ENCODE assay signal across 16 mouse cellular contexts in the genomic region with DNA sequence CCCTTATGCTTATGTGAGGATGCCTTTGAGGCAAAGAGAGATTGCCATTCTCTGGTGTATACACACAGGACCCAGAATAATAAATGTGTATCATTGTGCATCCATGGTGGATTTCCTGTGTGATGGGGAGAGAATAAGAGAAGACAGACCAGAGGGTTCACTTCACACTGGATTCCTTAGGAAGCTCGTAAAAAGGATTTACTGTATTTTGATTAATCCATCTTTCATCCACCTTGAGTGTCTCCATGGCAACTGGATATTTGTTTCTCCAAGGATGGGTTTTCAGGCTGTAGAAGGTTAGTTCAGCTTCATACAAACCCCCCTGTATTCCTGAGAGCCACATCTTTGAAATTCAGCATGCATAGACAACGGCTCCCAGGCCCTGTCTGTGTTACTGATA.
DNase-seq lines count a peak whose midpoint lies in the region; ATAC-seq lines count a peak whose summit lies in the region.
"Had no signal": no experiment of that assay in that cellular context is flagged by ENCODE, and none has a peak within 500 bp of the region (broad histone marks: within the 10 kb centered on the region; RNA-seq: fewer than 3 reads in every experiment).

No protein-coding gene starts in this region.

- peak; percentile 39; the same call in 1 of the 2 replicates for ATAC-seq in forebrain, embryonic 12.5 days (ENCODE audit: low FRiP score)
- ATAC-seq in forebrain, embryonic 11.5 days (replicated peaks; ENCODE audit: low FRiP score), result no peak
- ATAC-seq in hindbrain, embryonic 13.5 days (ENCODE audit: low FRiP score), result peak; percentile 72
- peak; percentile 72 for ATAC-seq in midbrain, embryonic 14.5 days (ENCODE audit: low FRiP score, low TSS enrichment)
- ATAC-seq in monocyte, adult 5-6 weeks (replicated peaks; ENCODE audit: insufficient number of reproducible peaks, low FRiP score, low TSS enrichment, poor library complexity, severe bottlenecking), result no peak
- ATAC-seq: intestine, postnatal 0 days; Patski had no signal

- 61% methylated on average over 2 of the region's 2 CpGs for WGBS in forebrain, embryonic 12.5 days
- 66% methylated on average over 2 of the region's 2 CpGs for WGBS in forebrain, embryonic 11.5 days
- 27% methylated on average over 2 of the region's 2 CpGs for WGBS in hindbrain, embryonic 13.5 days
- WGBS in midbrain, embryonic 14.5 days, result 12% methylated on average over 2 of the region's 2 CpGs

- no peaks in the 10 kb centered on the region for H3K9me3 ChIP-seq in forebrain, embryonic 12.5 days
- no peaks in the 10 kb centered on the region for H3K9me3 ChIP-seq in forebrain, embryonic 11.5 days (ENCODE audit: control insufficient read depth, low read length)
- H3K9me3 ChIP-seq in hindbrain, embryonic 13.5 days, result no peaks in the 10 kb centered on the region
- no peaks in the 10 kb centered on the region for H3K9me3 ChIP-seq in midbrain, embryonic 14.5 days (ENCODE audit: control insufficient read depth, low read length)
- H3K9me3 ChIP-seq: embryonic facial prominence, embryonic 15.5 days had no signal

- no peaks in the 10 kb centered on the region for H3K36me3 ChIP-seq in forebrain, embryonic 12.5 days (replicated peaks)
- H3K36me3 ChIP-seq in forebrain, embryonic 11.5 days (ENCODE audit: control insufficient read depth, insufficient read depth, low read length), result no peaks in the 10 kb centered on the region
- no peaks in the 10 kb centered on the region for H3K36me3 ChIP-seq in hindbrain, embryonic 13.5 days
- H3K36me3 ChIP-seq in midbrain, embryonic 14.5 days (ENCODE audit: control insufficient read depth, insufficient read depth, low read length), result no peaks in the 10 kb centered on the region
- H3K36me3 ChIP-seq: embryonic facial prominence, embryonic 15.5 days had no signal

- no peak for DNase-seq in forebrain, embryonic 11.5 days (ENCODE audit: low spot score)
- DNase-seq in midbrain, embryonic 14.5 days, result peak; percentile 83
- DNase-seq in retina, embryonic 14.5 days (ENCODE audit: low spot score), result peak; percentile 37
- DNase-seq in layer of hippocampus, adult 11-12 months (ENCODE audit: low spot score), result no peak
- DNase-seq in kidney, adult 11 months, result no peak
- DNase-seq: heart, postnatal 10 days; kidney, postnatal 4 days; liver; lung, embryonic 14.5 days had no signal

- no peak overlapping the region for H3K4me2 ChIP-seq in forebrain, embryonic 12.5 days
- no peak overlapping the region for H3K4me2 ChIP-seq in forebrain, embryonic 11.5 days (ENCODE audit: low read depth, low read length, severe bottlenecking)
- H3K4me2 ChIP-seq in hindbrain, embryonic 13.5 days, result 0 out of 2 replicates have a peak overlapping the region, but pooled peaks have one; percentile 6
- peak overlapping the region; percentile 23 for H3K4me2 ChIP-seq in midbrain, embryonic 14.5 days (ENCODE audit: low read length)
- H3K4me2 ChIP-seq: embryonic facial prominence, embryonic 15.5 days; lung, embryonic 14.5 days had no signal

- H3K4me3 ChIP-seq in forebrain, embryonic 12.5 days (replicated peaks), result no peak overlapping the region
- no peak overlapping the region for H3K4me3 ChIP-seq in forebrain, embryonic 11.5 days (ENCODE audit: low read depth, low read length)
- H3K4me3 ChIP-seq in hindbrain, embryonic 13.5 days, result no peak overlapping the region
- no peak overlapping the region for H3K4me3 ChIP-seq in midbrain, embryonic 14.5 days (replicated peaks; ENCODE audit: low read depth, low read length)
- H3K4me3 ChIP-seq: embryonic facial prominence, embryonic 15.5 days; left cerebral cortex, adult 2 months had no signal

- H3K27ac ChIP-seq in forebrain, embryonic 12.5 days, result peak overlapping the region; percentile 70
- no peak overlapping the region for H3K27ac ChIP-seq in forebrain, embryonic 11.5 days (ENCODE audit: low read depth, low read length)
- peak overlapping the region; percentile 93 for H3K27ac ChIP-seq in hindbrain, embryonic 13.5 days
- H3K27ac ChIP-seq in midbrain, embryonic 14.5 days (replicated peaks; ENCODE audit: low read depth, low read length), result peak overlapping the region; percentile 87
- H3K27ac ChIP-seq: embryonic facial prominence, embryonic 15.5 days; left cerebral cortex, adult 2 months had no signal

- H3K9ac ChIP-seq in forebrain, embryonic 12.5 days, result no peak overlapping the region
- H3K9ac ChIP-seq in forebrain, embryonic 11.5 days (ENCODE audit: low read length), result no peak overlapping the region
- 0 out of 2 replicates have a peak overlapping the region, but pooled peaks have one; percentile 5 for H3K9ac ChIP-seq in hindbrain, embryonic 13.5 days
- H3K9ac ChIP-seq in midbrain, embryonic 14.5 days (replicated peaks; ENCODE audit: low read length), result peak overlapping the region; percentile 30; the same call in 1 of the 2 replicates
- H3K9ac ChIP-seq: embryonic facial prominence, embryonic 15.5 days; lung, embryonic 14.5 days had no signal

- no peaks in the 10 kb centered on the region for H3K27me3 ChIP-seq in forebrain, embryonic 12.5 days
- no peaks in the 10 kb centered on the region for H3K27me3 ChIP-seq in forebrain, embryonic 11.5 days (ENCODE audit: control insufficient read depth, insufficient read depth, low read length)
- no peaks in the 10 kb centered on the region for H3K27me3 ChIP-seq in hindbrain, embryonic 13.5 days
- no peaks in the 10 kb centered on the region for H3K27me3 ChIP-seq in midbrain, embryonic 14.5 days (ENCODE audit: control insufficient read depth, insufficient read depth, low read length)
- H3K27me3 ChIP-seq: embryonic facial prominence, embryonic 15.5 days; Patski had no signal

- H3K4me1 ChIP-seq in forebrain, embryonic 12.5 days, result peaks cover 19% of the 10 kb centered on the region
- H3K4me1 ChIP-seq in forebrain, embryonic 11.5 days (replicated peaks; ENCODE audit: control insufficient read depth, insufficient read depth, low read length), result peaks cover 6% of the 10 kb centered on the region; the same call in 1 of the 2 replicates
- peaks cover 29% of the 10 kb centered on the region for H3K4me1 ChIP-seq in hindbrain, embryonic 13.5 days (replicated peaks)
- H3K4me1 ChIP-seq in midbrain, embryonic 14.5 days (ENCODE audit: control insufficient read depth, insufficient read depth, low read length), result peaks cover 17% of the 10 kb centered on the region; the same call in 1 of the 2 replicates
- H3K4me1 ChIP-seq: embryonic facial prominence, embryonic 15.5 days had no signal

Comparison
In these comparisons a context has a peak if more than half of its experiments do, and no peak if none do; other contexts are left out.
1. ATAC-seq: peak in forebrain, embryonic 12.5 days (single experiment), hindbrain, embryonic 13.5 days (single experiment) and midbrain, embryonic 14.5 days (single experiment); none in forebrain, embryonic 11.5 days (single experiment) and monocyte, adult 5-6 weeks (single experiment).
2. H3K4me2 ChIP-seq: peak in hindbrain, embryonic 13.5 days (single experiment) and midbrain, embryonic 14.5 days (single experiment); none in forebrain, embryonic 12.5 days (single experiment) and forebrain, embryonic 11.5 days (single experiment).
3. H3K9ac ChIP-seq: peak in hindbrain, embryonic 13.5 days (single experiment) and midbrain, embryonic 14.5 days (single experiment); none in forebrain, embryonic 12.5 days (single experiment) and forebrain, embryonic 11.5 days (single experiment).
4. DNase-seq: peak in midbrain, embryonic 14.5 days (single experiment) and retina, embryonic 14.5 days (single experiment); none in forebrain, embryonic 11.5 days (single experiment), layer of hippocampus, adult 11-12 months (single experiment) and kidney, adult 11 months (single experiment).